Mouse (Mus musculus) kidney, adult 9 months (tissue): ENCODE results near the gene Lrrc58.
A peak's percentile ranks its signal among the peaks of the same experiment; 100 is the strongest.

ENCODE experiments used
- DNase-seq: peaks from one replicate; pipeline ENCODE4 v3.0.0; 2022

The Lrrc58 gene

GRCm38 (mm10) chr16:37867791-37868505, at the start of gene Lrrc58:
TSS of gene Lrrc58 (plus strand) at chr16:37868389.
- DNase-seq = peak; percentile 87

- peak; percentile 55 for DNase-seq
Observed at GRCm38 (mm10) chr16:37823949-37824348, 44.2 kb upstream of the Lrrc58 start.

- no peak for DNase-seq
Observed at GRCm38 (mm10) chr16:37824778-37825505, 43.2 kb upstream of the Lrrc58 start.

- no peak for DNase-seq
Observed at GRCm38 (mm10) chr16:37826286-37826685, 41.9 kb upstream of the Lrrc58 start.

GRCm38 (mm10) chr16:37831041-37831440, 37.1 kb upstream of the Lrrc58 start:
- peak; percentile 17 for DNase-seq

- DNase-seq = no peak
Observed at GRCm38 (mm10) chr16:37837571-37837970, 30.6 kb upstream of the Lrrc58 start.

GRCm38 (mm10) chr16:37842439-37842838, 25.8 kb upstream of the Lrrc58 start:
- no peak for DNase-seq

GRCm38 (mm10) chr16:37843740-37844139, 24.4 kb upstream of the Lrrc58 start:
- no peak for DNase-seq

GRCm38 (mm10) chr16:37845202-37845925, 22.8 kb upstream of the Lrrc58 start:
- peak; percentile 38 for DNase-seq

- peak; percentile 32 for DNase-seq
Observed at GRCm38 (mm10) chr16:37847081-37847480, 21.1 kb upstream of the Lrrc58 start.

- peak; percentile 70 for DNase-seq
Observed at GRCm38 (mm10) chr16:37851366-37851765, 16.8 kb upstream of the Lrrc58 start.

GRCm38 (mm10) chr16:37853279-37853678, 14.9 kb upstream of the Lrrc58 start:
- peak; percentile 46 for DNase-seq

- DNase-seq = no peak
Observed at GRCm38 (mm10) chr16:37854054-37854453, 14.1 kb upstream of the Lrrc58 start.

GRCm38 (mm10) chr16:37854593-37854992, 13.6 kb upstream of the Lrrc58 start:
- DNase-seq = peak; percentile 21

GRCm38 (mm10) chr16:37855583-37855982, 12.6 kb upstream of the Lrrc58 start:
- no peak for DNase-seq

GRCm38 (mm10) chr16:37856327-37856726, 11.9 kb upstream of the Lrrc58 start:
- peak; percentile 83 for DNase-seq

GRCm38 (mm10) chr16:37857495-37857894, 10.7 kb upstream of the Lrrc58 start:
- DNase-seq = peak; percentile 94

- DNase-seq = no peak
Observed at GRCm38 (mm10) chr16:37860213-37860612, 8.0 kb upstream of the Lrrc58 start.

GRCm38 (mm10) chr16:37861029-37861428, 7.2 kb upstream of the Lrrc58 start, which contains the start of gene Gm36028:
TSS of gene Gm36028 (minus strand) at chr16:37861146.
- no peak for DNase-seq

- no peak for DNase-seq
Observed at GRCm38 (mm10) chr16:37863876-37864275, 4.3 kb upstream of the Lrrc58 start.

- no peak for DNase-seq
Observed at GRCm38 (mm10) chr16:37865841-37866240, 2.3 kb upstream of the Lrrc58 start.

GRCm38 (mm10) chr16:37868506-37869469, 599 bp downstream of the Lrrc58 start:
- peak; percentile 87 for DNase-seq
